Mouse (Mus musculus) neural tube, embryonic 13.5 days (tissue): ENCODE data around the gene Pde10a. TPM values are rescaled to one million over a fixed set of nuclear protein-coding genes. Genes with fewer than 3 reads are reported as not detected.

ENCODE experiments used
- ATAC-seq: fragments of 200-750 bp; cut with Nextera tagmentation; 2 replicates; pipeline ENCODE4 v1.8.0; 2017; ENCODE audit warnings: low read depth, mild to moderate bottlenecking, moderate TSS enrichment, moderate library complexity
- H3K27ac ChIP-seq: fragments of 300-500 bp; sonication (generic); replicated peaks from 2 replicates; pipeline ENCODE4 v1.5.1; 2015; ENCODE audit warnings: moderate library complexity, mild to moderate bottlenecking, inconsistent platforms
- H3K27me3 ChIP-seq: fragments of 300-500 bp; sonication (generic); 2 replicates; pipeline ENCODE4 v1.6.1; 2015; ENCODE audit warnings: mild to moderate bottlenecking, inconsistent platforms
- H3K36me3 ChIP-seq: fragments of 300-500 bp; sonication (generic); 2 replicates; pipeline ENCODE4 v1.6.1; 2015; ENCODE audit warnings: mild to moderate bottlenecking, inconsistent platforms
- H3K4me1 ChIP-seq: fragments of 300-500 bp; sonication (generic); replicated peaks from 2 replicates; pipeline ENCODE4 v1.6.1; 2015; ENCODE audit warnings: inconsistent platforms
- H3K4me2 ChIP-seq: fragments of 300-500 bp; sonication (generic); 2 replicates; pipeline ENCODE4 v1.6.1; 2015; ENCODE audit warnings: inconsistent platforms, mild to moderate bottlenecking, moderate library complexity
- H3K4me3 ChIP-seq: fragments of 300-500 bp; sonication (generic); 2 replicates; pipeline ENCODE4 v1.5.1; 2015; ENCODE audit warnings: mild to moderate bottlenecking, inconsistent platforms
- H3K9ac ChIP-seq: fragments of 300-500 bp; sonication (generic); 2 replicates; pipeline ENCODE4 v1.6.1; 2015; ENCODE audit warnings: moderate library complexity, mild to moderate bottlenecking, inconsistent platforms
- H3K9me3 ChIP-seq: fragments of 300-500 bp; sonication (generic); 2 replicates; pipeline ENCODE4 v1.6.1; 2016; ENCODE audit warnings: inconsistent platforms
- WGBS: fragments of 180-500 bp; shearing (Covaris S2); methylation state at CpG from one replicate; pipeline ENCODE4 v1.1.7; 2015; 5-methylcytosine and 5-hydroxymethylcytosine counted together
- polyA plus RNA-seq: library from polyadenylated mRNA; unstranded; fragments of >200 nt; fragmentation: Nextera tagmentation; extraction: Ambion mirVana; gene quantifications from 2 replicates; pipeline ENCODE4 v1.2.1, GENCODE M21; 2015

Pde10a gene
- polyA plus RNA-seq, 1 experiment from 2014 or later, result 10.7 TPM

DNA sequence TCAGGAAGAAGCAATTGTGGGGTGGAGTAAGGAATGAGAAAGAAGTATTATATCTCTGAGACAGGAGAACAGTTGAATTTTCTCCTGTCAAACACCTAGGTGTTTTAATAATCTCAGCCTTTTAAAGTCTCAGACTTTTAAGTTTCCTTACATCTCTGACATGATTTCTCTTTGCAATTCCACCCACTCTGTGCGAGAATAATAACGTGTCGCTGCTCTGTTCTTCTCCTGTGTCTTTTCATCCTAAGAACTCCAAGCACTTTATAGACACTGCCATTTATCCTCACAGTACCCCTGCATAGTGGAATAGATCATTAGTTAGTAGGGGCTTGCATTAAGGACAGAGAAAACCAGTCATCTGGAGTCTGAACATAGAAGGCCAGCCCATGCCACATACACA lies 217.6 kb downstream of the Pde10a start:
- H3K9me3 ChIP-seq, result no peaks in the 10 kb centered on the region
- no peaks in the 10 kb centered on the region for H3K36me3 ChIP-seq
- ATAC-seq, result no peak
- H3K4me1 ChIP-seq, result no peaks in the 10 kb centered on the region
- H3K4me2 ChIP-seq, result no peak overlapping the region
- H3K27ac ChIP-seq, result no peak overlapping the region
- H3K27me3 ChIP-seq, result no peaks in the 10 kb centered on the region
- no peak overlapping the region for H3K9ac ChIP-seq
- 92% methylated on average over 3 of the region's 3 CpGs for WGBS
- H3K4me3 ChIP-seq, result no peak overlapping the region

DNA sequence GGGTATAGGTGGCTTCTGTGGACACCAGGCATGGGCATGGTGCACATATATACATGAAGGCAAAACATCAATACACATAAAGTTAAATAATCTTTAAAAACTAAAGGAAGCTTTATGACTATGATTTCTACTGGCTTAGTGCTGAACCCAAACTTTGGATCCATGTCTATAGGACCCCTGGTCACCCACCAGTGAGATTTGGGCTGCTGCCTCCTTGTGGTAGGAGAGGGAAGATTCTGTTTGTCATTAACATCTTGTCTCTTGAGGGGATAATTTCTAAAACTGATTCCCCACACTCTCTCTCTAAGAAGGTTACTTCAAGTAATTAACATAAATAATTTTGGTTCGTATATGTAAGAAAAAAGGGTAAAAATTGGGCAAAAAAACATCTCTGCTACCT lies 220.2 kb downstream of the Pde10a start:
- no peak overlapping the region for H3K4me3 ChIP-seq
- H3K4me2 ChIP-seq, result no peak overlapping the region
- no peak overlapping the region for H3K9ac ChIP-seq
- H3K4me1 ChIP-seq, result no peaks in the 10 kb centered on the region
- H3K27ac ChIP-seq, result no peak overlapping the region
- no peaks in the 10 kb centered on the region for H3K9me3 ChIP-seq
- H3K27me3 ChIP-seq, result no peaks in the 10 kb centered on the region
- ATAC-seq, result no peak
- no peaks in the 10 kb centered on the region for H3K36me3 ChIP-seq
- 59% methylated on average over 1 of the region's 1 CpGs for WGBS

DNA sequence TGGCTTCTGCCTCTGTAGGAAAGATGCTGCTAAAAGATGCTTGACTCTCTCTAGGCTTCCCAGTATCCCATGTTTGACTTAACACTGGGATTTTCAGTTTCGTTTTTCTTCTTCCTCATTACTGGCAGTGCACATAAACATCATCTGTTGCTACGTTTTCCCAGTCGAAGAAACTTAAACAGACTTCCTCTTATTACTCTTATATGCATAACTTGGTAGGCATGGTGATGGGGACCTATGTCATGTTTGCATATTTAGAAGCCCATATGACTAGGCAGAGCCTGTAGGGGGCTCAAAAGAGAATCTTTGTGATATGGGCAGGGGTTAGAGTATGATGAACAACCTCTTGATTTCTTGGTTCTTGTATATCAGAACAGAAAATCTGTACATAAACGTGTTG lies 224.3 kb downstream of the Pde10a start:
- 78% methylated on average over 4 of the region's 4 CpGs for WGBS
- Histone ChIP-seq H3K4me3 (no peak overlapping the region), H3K4me1 (no peaks in the 10 kb centered on the region), H3K9me3 (no peaks in the 10 kb centered on the region), H3K36me3 (no peaks in the 10 kb centered on the region), H3K27me3 (no peaks in the 10 kb centered on the region), H3K4me2 (no peak overlapping the region), H3K9ac (no peak overlapping the region), H3K27ac (no peak overlapping the region)
- no peak for ATAC-seq

DNA sequence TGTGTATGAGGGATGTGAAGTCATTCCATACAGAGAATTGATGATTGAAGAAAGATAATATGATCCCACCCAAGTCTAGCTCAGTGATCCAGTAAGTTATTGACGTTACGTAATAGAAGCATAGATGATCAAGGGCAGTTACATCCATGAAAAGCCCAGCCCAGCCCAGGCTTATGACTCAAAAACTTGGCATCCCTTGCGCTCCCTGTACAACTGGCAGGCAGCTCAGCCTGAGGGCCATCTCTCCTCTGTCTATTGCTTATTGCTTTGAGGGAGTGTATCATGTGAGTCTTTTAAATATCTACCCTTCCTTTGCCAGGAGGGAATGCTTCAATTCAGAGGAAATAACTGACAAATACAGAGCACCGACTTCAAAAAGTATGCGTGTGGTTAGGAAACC lies 232.4 kb downstream of the Pde10a start:
- Histone ChIP-seq H3K36me3 (no peaks in the 10 kb centered on the region), H3K27ac (no peak overlapping the region), H3K9me3 (no peaks in the 10 kb centered on the region), H3K9ac (no peak overlapping the region), H3K27me3 (no peaks in the 10 kb centered on the region), H3K4me1 (no peaks in the 10 kb centered on the region), H3K4me3 (no peak overlapping the region), H3K4me2 (no peak overlapping the region)
- ATAC-seq, result no peak
- 93% methylated on average over 5 of the region's 5 CpGs for WGBS

DNA sequence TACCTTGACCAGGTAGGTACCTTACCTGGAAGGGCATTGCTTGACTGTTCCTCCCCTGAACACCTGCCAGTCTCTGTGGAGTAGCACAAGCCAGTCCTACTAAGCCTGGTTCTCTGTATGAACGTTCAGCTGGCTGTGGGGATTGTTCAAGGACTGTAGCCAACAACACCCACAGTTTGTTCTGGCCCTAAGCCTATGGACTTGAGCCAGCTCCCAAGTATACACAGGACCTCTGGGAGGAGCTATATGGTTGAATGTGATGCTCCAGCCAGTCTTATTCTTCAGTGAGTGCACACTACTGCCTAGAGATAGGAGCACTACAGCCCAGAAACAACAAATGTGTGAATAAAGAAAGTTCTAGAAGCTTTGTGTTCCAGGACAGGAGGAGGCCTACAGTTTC lies 238.1 kb downstream of the Pde10a start:
- H3K9me3 ChIP-seq, result no peaks in the 10 kb centered on the region
- no peak overlapping the region for H3K4me2 ChIP-seq
- no peak for ATAC-seq
- no peak overlapping the region for H3K27ac ChIP-seq
- H3K27me3 ChIP-seq, result no peaks in the 10 kb centered on the region
- no peaks in the 10 kb centered on the region for H3K4me1 ChIP-seq
- H3K4me3 ChIP-seq, result no peak overlapping the region
- WGBS, result 56% methylated on average over 1 of the region's 1 CpGs
- H3K36me3 ChIP-seq, result no peaks in the 10 kb centered on the region
- no peak overlapping the region for H3K9ac ChIP-seq

DNA sequence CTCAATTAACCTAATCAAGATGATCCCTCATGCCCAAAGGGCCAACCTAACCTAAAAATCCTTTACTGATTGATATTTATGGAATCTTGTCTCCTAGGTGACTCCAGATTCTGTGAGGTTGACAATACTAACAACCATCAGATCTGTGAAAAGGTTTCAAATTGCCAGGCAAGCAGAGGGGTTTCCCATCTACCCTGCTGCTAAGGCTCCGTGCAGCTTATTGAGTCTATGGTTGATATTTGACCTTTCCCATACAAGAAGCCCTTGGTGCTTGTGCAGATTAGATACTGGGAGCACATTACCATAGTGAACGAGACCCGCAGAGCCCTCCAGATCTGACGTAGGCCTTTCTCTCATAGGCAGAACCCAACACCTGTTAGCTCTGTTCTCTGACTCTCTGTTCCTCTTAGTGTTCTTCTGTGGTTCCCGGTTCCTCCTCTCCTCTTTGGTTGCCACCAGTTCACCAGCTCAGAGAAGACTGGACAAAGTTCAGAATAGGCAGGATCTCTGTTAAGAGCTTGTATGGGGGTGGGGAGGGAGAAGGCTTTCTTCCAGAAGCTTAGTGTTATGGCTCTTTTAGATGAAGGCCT lies 240.9 kb downstream of the Pde10a start:
- no peak overlapping the region for H3K9ac ChIP-seq
- H3K36me3 ChIP-seq, result no peaks in the 10 kb centered on the region
- no peak for ATAC-seq
- H3K4me1 ChIP-seq, result no peaks in the 10 kb centered on the region
- H3K27ac ChIP-seq, result no peak overlapping the region
- no peaks in the 10 kb centered on the region for H3K27me3 ChIP-seq
- 91% methylated on average over 5 of the region's 5 CpGs for WGBS
- H3K4me2 ChIP-seq, result no peak overlapping the region
- no peak overlapping the region for H3K4me3 ChIP-seq
- peaks cover 10% of the 10 kb centered on the region for H3K9me3 ChIP-seq

DNA sequence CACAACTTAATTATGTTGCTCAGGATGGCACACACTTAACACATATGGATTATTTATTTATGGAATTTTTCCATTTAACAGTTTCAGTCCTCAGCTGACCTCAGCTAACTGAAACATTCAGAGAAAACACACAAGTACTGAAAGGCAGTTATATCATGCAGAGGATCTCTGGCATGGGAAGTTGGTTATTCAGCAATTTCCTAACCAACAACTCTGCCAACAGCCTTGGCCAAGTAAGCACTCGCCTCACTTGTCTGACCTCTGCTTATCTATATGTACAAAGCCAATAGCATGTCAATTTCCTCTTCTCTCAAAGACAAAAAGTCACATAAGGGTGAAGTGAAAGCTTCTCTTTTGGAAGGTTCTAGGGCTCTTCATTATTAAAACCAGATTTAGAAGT lies 244.0 kb downstream of the Pde10a start:
- ATAC-seq, result no peak
- Histone ChIP-seq H3K27me3 (no peaks in the 10 kb centered on the region), H3K9me3 (peaks cover 10% of the 10 kb centered on the region), H3K4me2 (no peak overlapping the region), H3K9ac (no peak overlapping the region), H3K36me3 (no peaks in the 10 kb centered on the region), H3K4me1 (no peaks in the 10 kb centered on the region), H3K27ac (no peak overlapping the region), H3K4me3 (no peak overlapping the region)
- 84% methylated on average over 1 of the region's 1 CpGs for WGBS

DNA sequence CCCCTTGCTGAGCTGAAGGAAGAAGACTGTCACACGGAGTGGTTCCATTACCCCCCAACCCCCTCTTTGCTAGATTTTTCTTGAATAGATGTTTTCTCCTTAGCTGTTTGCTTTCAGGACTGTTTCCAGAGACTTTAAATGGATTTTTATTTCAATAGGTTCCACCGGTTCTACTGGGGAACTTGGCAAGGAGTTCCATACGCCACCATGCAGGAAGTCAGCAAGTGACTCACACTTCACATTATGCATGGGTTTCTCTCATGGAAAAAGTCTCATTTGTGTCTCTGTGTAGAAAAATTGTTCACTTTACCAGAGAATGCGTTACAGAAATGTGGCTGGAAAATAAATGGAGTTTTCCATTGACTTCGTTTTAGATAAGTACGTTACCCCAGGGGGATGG lies 248.2 kb downstream of the Pde10a start:
- Histone ChIP-seq H3K4me2 (no peak overlapping the region), H3K27me3 (no peaks in the 10 kb centered on the region), H3K4me3 (no peak overlapping the region), H3K9ac (no peak overlapping the region), H3K36me3 (no peaks in the 10 kb centered on the region), H3K4me1 (no peaks in the 10 kb centered on the region), H3K9me3 (peaks cover 10% of the 10 kb centered on the region), H3K27ac (no peak overlapping the region)
- 86% methylated on average over 6 of the region's 6 CpGs for WGBS
- ATAC-seq, result no peak

DNA sequence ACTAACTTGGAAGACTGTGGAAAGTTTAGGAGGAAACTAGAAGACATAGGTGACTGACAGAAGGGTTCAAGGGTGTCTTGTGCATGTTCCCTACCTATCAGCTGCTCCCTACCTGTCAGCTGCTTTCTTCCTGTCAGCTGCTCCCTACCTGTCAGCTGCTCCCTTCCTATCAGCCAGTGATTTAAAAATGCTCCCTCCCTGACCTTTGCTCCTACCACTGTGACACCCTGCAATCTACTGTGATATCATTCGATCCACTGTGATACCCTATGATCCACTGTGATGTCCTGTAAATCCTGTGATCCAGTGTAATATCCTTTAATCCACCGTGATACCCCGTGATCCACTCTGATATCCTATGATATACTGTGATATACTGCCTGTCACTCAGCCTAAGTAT lies 249.1 kb downstream of the Pde10a start:
- H3K4me3 ChIP-seq, result no peak overlapping the region
- H3K27ac ChIP-seq, result no peak overlapping the region
- no peaks in the 10 kb centered on the region for H3K36me3 ChIP-seq
- peaks cover 7% of the 10 kb centered on the region for H3K9me3 ChIP-seq
- no peaks in the 10 kb centered on the region for H3K4me1 ChIP-seq
- H3K27me3 ChIP-seq, result no peaks in the 10 kb centered on the region
- no peak for ATAC-seq
- H3K4me2 ChIP-seq, result no peak overlapping the region
- WGBS, result 88% methylated on average over 3 of the region's 3 CpGs
- H3K9ac ChIP-seq, result no peak overlapping the region

DNA sequence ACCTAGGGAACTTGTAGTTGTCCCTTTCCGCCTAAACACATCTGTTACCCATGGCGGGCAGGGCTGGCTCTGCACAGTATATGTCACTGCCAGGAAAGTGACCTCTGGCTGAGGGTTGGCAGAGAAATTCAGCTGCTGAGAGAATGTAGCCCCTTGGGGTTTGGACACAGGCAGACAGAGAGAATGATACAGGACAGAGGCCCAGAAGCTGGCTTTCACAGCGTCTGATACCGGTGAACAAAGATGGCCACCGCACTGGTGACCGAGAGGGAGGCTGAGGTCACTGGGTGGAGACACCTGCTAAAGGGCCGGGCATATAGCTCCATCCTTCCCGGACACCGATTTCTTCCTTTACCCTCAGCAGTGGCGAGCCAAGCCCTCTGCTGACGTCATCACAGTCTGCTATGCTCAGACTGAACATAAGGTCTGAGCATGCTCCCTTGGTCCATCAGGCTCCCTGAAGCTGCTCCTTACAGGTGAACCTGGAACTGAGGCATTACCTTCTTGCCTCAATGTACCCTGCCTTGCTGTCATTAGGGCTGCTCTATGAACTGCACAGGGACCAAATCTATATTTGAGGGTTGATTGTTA lies 250.5 kb downstream of the Pde10a start:
- no peak overlapping the region for H3K9ac ChIP-seq
- H3K9me3 ChIP-seq, result no peaks in the 10 kb centered on the region
- H3K4me1 ChIP-seq, result no peaks in the 10 kb centered on the region
- no peak overlapping the region for H3K4me2 ChIP-seq
- WGBS, result 82% methylated on average over 11 of the region's 11 CpGs
- no peak overlapping the region for H3K27ac ChIP-seq
- no peak overlapping the region for H3K4me3 ChIP-seq
- no peaks in the 10 kb centered on the region for H3K36me3 ChIP-seq
- ATAC-seq, result no peak
- no peaks in the 10 kb centered on the region for H3K27me3 ChIP-seq

DNA sequence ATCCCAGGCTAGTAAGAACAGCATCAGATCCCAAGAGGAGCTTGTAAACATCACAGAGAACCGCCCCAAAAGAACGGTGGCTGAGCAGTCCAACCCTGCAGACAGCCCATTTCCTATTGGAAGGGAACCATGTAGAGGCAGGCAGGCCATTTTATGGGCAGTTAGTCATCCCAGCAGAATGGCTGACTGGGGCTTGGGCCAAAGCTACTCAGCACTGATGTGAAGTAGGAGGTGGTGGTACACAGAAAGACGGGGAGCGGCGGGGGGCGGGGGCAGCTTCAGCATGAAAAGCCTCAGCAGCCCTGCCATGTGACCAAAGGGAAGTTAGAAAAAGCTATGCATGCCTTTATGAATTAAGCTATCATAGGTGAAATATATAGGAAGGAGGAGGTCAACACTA lies 252.5 kb downstream of the Pde10a start:
- no peak for ATAC-seq
- Histone ChIP-seq H3K4me3 (no peak overlapping the region), H3K9me3 (no peaks in the 10 kb centered on the region), H3K27ac (no peak overlapping the region), H3K4me2 (no peak overlapping the region), H3K36me3 (no peaks in the 10 kb centered on the region), H3K27me3 (no peaks in the 10 kb centered on the region), H3K4me1 (no peaks in the 10 kb centered on the region), H3K9ac (no peak overlapping the region)
- 91% methylated on average over 6 of the region's 6 CpGs for WGBS

DNA sequence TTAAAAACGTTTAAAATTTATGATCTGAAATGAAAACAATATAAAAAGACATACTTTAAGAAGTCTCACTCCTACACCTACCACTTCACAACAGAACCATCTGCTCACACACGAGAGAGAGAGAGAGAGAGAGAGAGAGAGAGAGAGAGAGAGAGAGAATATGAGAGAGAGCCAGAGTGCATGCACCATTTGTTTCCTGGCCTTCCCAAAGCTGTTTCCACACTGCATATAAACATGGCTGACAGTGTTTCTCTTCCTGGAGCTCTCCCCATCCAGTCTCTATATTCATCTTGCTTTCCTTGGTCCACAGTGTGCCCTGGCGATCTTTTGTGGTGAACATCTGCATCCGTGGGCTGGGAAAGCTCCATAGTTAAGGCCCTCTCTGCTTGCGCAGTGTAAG lies 253.7 kb downstream of the Pde10a start:
- Histone ChIP-seq H3K27ac (no peak overlapping the region), H3K36me3 (no peaks in the 10 kb centered on the region), H3K9ac (no peak overlapping the region), H3K4me3 (no peak overlapping the region), H3K4me2 (no peak overlapping the region), H3K27me3 (no peaks in the 10 kb centered on the region), H3K4me1 (no peaks in the 10 kb centered on the region), H3K9me3 (no peaks in the 10 kb centered on the region)
- 67% methylated on average over 5 of the region's 5 CpGs for WGBS
- no peak for ATAC-seq

DNA sequence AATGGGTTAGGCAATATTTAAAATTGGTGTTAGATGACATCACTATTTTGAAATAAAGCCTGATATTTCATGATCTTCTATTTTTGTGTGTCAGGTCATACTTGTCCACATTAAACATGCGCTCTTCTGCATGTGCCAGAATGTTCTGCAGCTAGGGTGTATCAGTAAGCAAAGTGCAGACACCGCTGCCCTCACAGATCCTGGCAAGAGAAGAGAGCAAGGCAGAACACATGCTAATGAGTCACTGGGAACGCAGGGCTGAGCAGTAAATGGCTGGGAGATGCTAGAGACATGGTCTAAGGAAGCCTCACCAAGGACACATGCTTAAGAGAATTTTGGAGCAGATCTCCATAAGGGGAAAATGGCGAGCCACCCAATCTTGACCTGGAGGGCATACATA lies 255.3 kb downstream of the Pde10a start:
- Histone ChIP-seq H3K27ac (no peak overlapping the region), H3K27me3 (no peaks in the 10 kb centered on the region), H3K4me2 (no peak overlapping the region), H3K9ac (no peak overlapping the region), H3K9me3 (no peaks in the 10 kb centered on the region), H3K36me3 (no peaks in the 10 kb centered on the region), H3K4me1 (no peaks in the 10 kb centered on the region), H3K4me3 (no peak overlapping the region)
- WGBS, result 83% methylated on average over 4 of the region's 4 CpGs
- ATAC-seq, result no peak
